Comparison of ENCODE assay signal across 21 mouse cellular contexts in genomic region chr17:48462096-48462495, GRCm38 (mm10). TPM values are rescaled to one million over a fixed set of nuclear protein-coding genes. Genes with fewer than 3 reads are reported as not detected.
DNase-seq lines count a peak whose midpoint lies in the region; ATAC-seq and TF ChIP-seq lines count a peak whose summit lies in the region.
"Had no signal": no experiment of that assay in that cellular context is flagged by ENCODE, and none has a peak within 500 bp of the region (broad histone marks: within the 10 kb centered on the region; RNA-seq: fewer than 3 reads in every experiment).

No protein-coding gene starts in this region.

- no peaks in the 10 kb centered on the region for H3K36me3 ChIP-seq in lung, embryonic 15.5 days
- H3K36me3 ChIP-seq in neural tube, embryonic 15.5 days, result no peaks in the 10 kb centered on the region
- no peaks in the 10 kb centered on the region for H3K36me3 ChIP-seq in midbrain, embryonic 11.5 days (ENCODE audit: control insufficient read depth, insufficient read depth, low read length)
- H3K36me3 ChIP-seq: embryonic facial prominence, embryonic 15.5 days; hindbrain, embryonic 13.5 days; limb, embryonic 15.5 days; midbrain, embryonic 10.5 days had no signal

- TF ChIP-seq CTCF in lung, adult 2 months (IDR thresholded peaks at IDR 0.05; ENCODE audit: insufficient read depth, low read length), result no peak

- H3K27ac ChIP-seq in lung, embryonic 15.5 days, result no peak overlapping the region
- H3K27ac ChIP-seq in neural tube, embryonic 15.5 days (replicated peaks), result no peak overlapping the region
- H3K27ac ChIP-seq in midbrain, embryonic 11.5 days (ENCODE audit: low read depth, low read length), result no peak overlapping the region
- H3K27ac ChIP-seq: embryonic facial prominence, embryonic 15.5 days; hindbrain, embryonic 13.5 days; layer of hippocampus, adult 2 months; limb, embryonic 15.5 days; midbrain, embryonic 10.5 days had no signal

- H3K4me2 ChIP-seq in lung, embryonic 15.5 days, result no peak overlapping the region
- H3K4me2 ChIP-seq in neural tube, embryonic 15.5 days, result no peak overlapping the region
- H3K4me2 ChIP-seq in midbrain, embryonic 11.5 days, result no peak overlapping the region
- H3K4me2 ChIP-seq: embryonic facial prominence, embryonic 15.5 days; heart, embryonic 11.5 days; hindbrain, embryonic 13.5 days; limb, embryonic 15.5 days; lung, embryonic 14.5 days had no signal

- H3K27me3 ChIP-seq in lung, embryonic 15.5 days, result no peaks in the 10 kb centered on the region
- H3K27me3 ChIP-seq in neural tube, embryonic 15.5 days (replicated peaks), result peaks cover 2% of the 10 kb centered on the region
- no peaks in the 10 kb centered on the region; the same call in 1 of the 2 replicates for H3K27me3 ChIP-seq in midbrain, embryonic 11.5 days (ENCODE audit: control insufficient read depth, insufficient read depth, low read length)

- peaks cover under 1% of the 10 kb centered on the region; the same call in 1 of the 2 replicates for H3K4me1 ChIP-seq in lung, embryonic 15.5 days
- no peaks in the 10 kb centered on the region for H3K4me1 ChIP-seq in lung, adult 2 months (ENCODE audit: control insufficient read depth, insufficient read depth, low read length)
- H3K4me1 ChIP-seq in neural tube, embryonic 15.5 days, result peaks cover 7% of the 10 kb centered on the region
- no peaks in the 10 kb centered on the region for H3K4me1 ChIP-seq in midbrain, embryonic 11.5 days (ENCODE audit: control insufficient read depth, insufficient read depth, low read length)
- H3K4me1 ChIP-seq: hindbrain, embryonic 13.5 days had no signal

- WGBS in lung, embryonic 15.5 days, result 92% methylated on average over 13 of the region's 13 CpGs
- WGBS in lung, adult 2 months, result 88% methylated on average over 13 of the region's 13 CpGs
- 92% methylated on average over 13 of the region's 13 CpGs for WGBS in neural tube, embryonic 15.5 days
- 94% methylated on average over 13 of the region's 13 CpGs for WGBS in midbrain, embryonic 11.5 days

- DNase-seq in lung, adult 2 months, result no peak
- DNase-seq in spleen, postnatal 36 days (ENCODE audit: low spot score in 2 of 2), result peak; percentile 61 to 71
- no peak for DNase-seq in kidney, adult 18-20 months
- DNase-seq in frontal cortex, postnatal 25 days (ENCODE audit: low spot score in 2 of 2), result no peak
- DNase-seq in midbrain, embryonic 11.5 days (ENCODE audit: low spot score, missing footprints), result no peak
- DNase-seq: cerebellum, adult 11 months; cerebellum, postnatal 36 days; gastrocnemius, postnatal 10 days; lung, embryonic 14.5 days; right cerebral cortex, postnatal 4 days had no signal

- no peaks in the 10 kb centered on the region for H3K9me3 ChIP-seq in lung, embryonic 15.5 days
- no peaks in the 10 kb centered on the region for H3K9me3 ChIP-seq in neural tube, embryonic 15.5 days (replicated peaks)
- H3K9me3 ChIP-seq in midbrain, embryonic 11.5 days (ENCODE audit: control insufficient read depth, low read length), result no peaks in the 10 kb centered on the region
- H3K9me3 ChIP-seq: embryonic facial prominence, embryonic 15.5 days; hindbrain, embryonic 13.5 days; limb, embryonic 15.5 days; midbrain, embryonic 10.5 days had no signal

- TF ChIP-seq POLR2A in lung, adult 2 months (IDR thresholded peaks at IDR 0.05; ENCODE audit: borderline replicate concordance, extremely low read depth, low read depth, low read length), result no peak

- no peak overlapping the region for H3K4me3 ChIP-seq in lung, embryonic 15.5 days
- H3K4me3 ChIP-seq in lung, adult 2 months (replicated peaks; ENCODE audit: extremely low read depth, low read depth, low read length), result no peak overlapping the region
- H3K4me3 ChIP-seq in neural tube, embryonic 15.5 days (replicated peaks), result no peak overlapping the region
- no peak overlapping the region for H3K4me3 ChIP-seq in midbrain, embryonic 11.5 days (ENCODE audit: low read depth, low read length)
- H3K4me3 ChIP-seq: embryonic facial prominence, embryonic 15.5 days; hindbrain, embryonic 13.5 days; layer of hippocampus, adult 2 months; limb, embryonic 15.5 days; midbrain, embryonic 10.5 days; myocyte had no signal

- no peak overlapping the region for H3K9ac ChIP-seq in lung, embryonic 15.5 days
- no peak overlapping the region for H3K9ac ChIP-seq in neural tube, embryonic 15.5 days (replicated peaks)
- no peak overlapping the region for H3K9ac ChIP-seq in midbrain, embryonic 11.5 days (ENCODE audit: low read length)
- H3K9ac ChIP-seq: embryonic facial prominence, embryonic 15.5 days; hindbrain, embryonic 13.5 days; limb, embryonic 15.5 days; lung, embryonic 14.5 days had no signal

- ATAC-seq in lung, embryonic 15.5 days (ENCODE audit: borderline replicate concordance, extremely low read depth, low FRiP score, low TSS enrichment), result peak; percentile 8; the same call in 1 of the 2 replicates
- ATAC-seq in hematopoietic stem cell, adult 5-6 weeks (replicated peaks in 1 of 2; ENCODE audit: insufficient read depth in 1 of 2, low FRiP score in 2 of 2, low TSS enrichment in 1 of 2, low read depth in 1 of 2, poor library complexity in 2 of 2, severe bottlenecking in 2 of 2), result peak; percentile 33 to 50; a peak in 2 of 4 replicates
- no peak for ATAC-seq in neural tube, embryonic 15.5 days (ENCODE audit: low FRiP score)
- no peak for ATAC-seq in midbrain, embryonic 11.5 days (ENCODE audit: low FRiP score)
- ATAC-seq: forebrain, embryonic 14.5 days had no signal

RNA-seq across cellular contexts. Expression of gene Unc5cl, which starts 7.4 kb away (rescaled TPM):
- polyA plus RNA-seq in lung, embryonic 15.5 days (2015; fragmentation: Nextera tagmentation; extraction: Ambion mirVana), result 2.0 and 2.4 TPM in 2 replicates
- polyA plus RNA-seq in lung, adult 2 months (2012; rRNA removed), result 0.85 and 1.1 TPM in 2 replicates
- total RNA-seq in hematopoietic stem cell, adult 5-6 weeks (2017), result 2.6 and 4.5 TPM in 2 replicates
- 0.18 and 4.4 TPM in 2 replicates for polyA plus RNA-seq in neural tube, embryonic 15.5 days (2015; fragmentation: Nextera tagmentation; extraction: Ambion mirVana)
- polyA plus RNA-seq in midbrain, embryonic 11.5 days (2014; fragmentation: Nextera tagmentation; extraction: Ambion mirVana), result 0.22 TPM in 1 of 2 replicates, not detected in the other
- total RNA-seq: gastrocnemius, postnatal 10 days had no signal
- polyA plus RNA-seq: embryonic facial prominence, embryonic 15.5 days; midbrain, embryonic 10.5 days; myocyte had no signal

RNA-seq across cellular contexts. Expression of gene Tspo2, which starts 10.8 kb away (rescaled TPM):
- 3.6 and 3.8 TPM in 2 replicates for polyA plus RNA-seq in lung, embryonic 15.5 days (2015; fragmentation: Nextera tagmentation; extraction: Ambion mirVana)
- 0.24 and 1.3 TPM in 2 replicates for polyA plus RNA-seq in lung, adult 2 months (2012; rRNA removed)
- total RNA-seq in hematopoietic stem cell, adult 5-6 weeks (2017), result 1.2 and 10.7 TPM in 2 replicates
- polyA plus RNA-seq in neural tube, embryonic 15.5 days (2015; fragmentation: Nextera tagmentation; extraction: Ambion mirVana), result 0.69 and 1.1 TPM in 2 replicates
- polyA plus RNA-seq in midbrain, embryonic 11.5 days (2014; fragmentation: Nextera tagmentation; extraction: Ambion mirVana), result 0.36 and 0.61 TPM in 2 replicates
- total RNA-seq: layer of hippocampus, adult 2 months had no signal
- polyA plus RNA-seq: myocyte had no signal

RNA-seq across cellular contexts. Expression of gene Apobec2, which starts 29.4 kb away (rescaled TPM):
- 7.5 and 8.7 TPM in 2 replicates for polyA plus RNA-seq in lung, embryonic 15.5 days (2015; fragmentation: Nextera tagmentation; extraction: Ambion mirVana)
- polyA plus RNA-seq in lung, adult 2 months (2012; rRNA removed), result 1.7 and 39.9 TPM in 2 replicates
- total RNA-seq in hematopoietic stem cell, adult 5-6 weeks (2017), result not detected in 2 replicates
- 3.7 and 5.1 TPM in 2 replicates for polyA plus RNA-seq in neural tube, embryonic 15.5 days (2015; fragmentation: Nextera tagmentation; extraction: Ambion mirVana)
- polyA plus RNA-seq in midbrain, embryonic 11.5 days (2014; fragmentation: Nextera tagmentation; extraction: Ambion mirVana), result 1.0 and 1.3 TPM in 2 replicates

RNA-seq across cellular contexts. Expression of gene Oard1, which starts 52.3 kb away (rescaled TPM):
- 70.6 and 75.7 TPM in 2 replicates for polyA plus RNA-seq in lung, embryonic 15.5 days (2015; fragmentation: Nextera tagmentation; extraction: Ambion mirVana)
- polyA plus RNA-seq in lung, adult 2 months (2012; rRNA removed), result 6.7 and 11.9 TPM in 2 replicates
- total RNA-seq in hematopoietic stem cell, adult 5-6 weeks (2017), result 60.4 and 65.4 TPM in 2 replicates
- polyA plus RNA-seq in neural tube, embryonic 15.5 days (2015; fragmentation: Nextera tagmentation; extraction: Ambion mirVana), result 29.4 and 39.3 TPM in 2 replicates
- 95.9 and 101 TPM in 2 replicates for polyA plus RNA-seq in midbrain, embryonic 11.5 days (2014; fragmentation: Nextera tagmentation; extraction: Ambion mirVana)

RNA-seq across cellular contexts. Expression of gene Nfya, which starts 52.4 kb away (rescaled TPM):
- 17.0 and 19.9 TPM in 2 replicates for polyA plus RNA-seq in lung, embryonic 15.5 days (2015; fragmentation: Nextera tagmentation; extraction: Ambion mirVana)
- polyA plus RNA-seq in lung, adult 2 months (2012; rRNA removed), result 64.4 and 82.6 TPM in 2 replicates
- total RNA-seq in hematopoietic stem cell, adult 5-6 weeks (2017), result 47.1 and 83.8 TPM in 2 replicates
- 9.1 and 9.5 TPM in 2 replicates for polyA plus RNA-seq in neural tube, embryonic 15.5 days (2015; fragmentation: Nextera tagmentation; extraction: Ambion mirVana)
- 18.4 and 19.4 TPM in 2 replicates for polyA plus RNA-seq in midbrain, embryonic 11.5 days (2014; fragmentation: Nextera tagmentation; extraction: Ambion mirVana)

Comparison
In these comparisons a context has a peak if more than half of its experiments do, and no peak if none do; other contexts are left out.
1. ATAC-seq: peak in lung, embryonic 15.5 days (single experiment) and hematopoietic stem cell, adult 5-6 weeks (2 of 2); none in neural tube, embryonic 15.5 days (single experiment) and midbrain, embryonic 11.5 days (single experiment).
2. DNase-seq: peak in spleen, postnatal 36 days (2 of 2); none in lung, adult 2 months (single experiment), kidney, adult 18-20 months (single experiment), frontal cortex, postnatal 25 days (0 of 2) and midbrain, embryonic 11.5 days (single experiment).